Mouse (Mus musculus) embryonic facial prominence, embryonic 13.5 days (tissue): ENCODE measurements around the gene Ermard. TPM values are rescaled to one million over a fixed set of nuclear protein-coding genes. Genes with fewer than 3 reads are reported as not detected.

ENCODE experiments used
- ATAC-seq: fragments of 200-750 bp; cut with Nextera tagmentation; 2 replicates; pipeline ENCODE4 v1.8.0; 2017; ENCODE audit warnings: low read depth; ENCODE audit not compliant: insufficient number of reproducible peaks, insufficient read depth, low FRiP score, low TSS enrichment
- H3K27ac ChIP-seq: fragments of 300-500 bp; sonication (generic); 2 replicates; pipeline ENCODE4 v1.5.1; 2015; ENCODE audit warnings: moderate library complexity, mild to moderate bottlenecking, inconsistent platforms
- H3K27me3 ChIP-seq: fragments of 300-500 bp; sonication (generic); 2 replicates; pipeline ENCODE4 v1.6.1; 2015; ENCODE audit warnings: mild to moderate bottlenecking, inconsistent platforms
- H3K36me3 ChIP-seq: fragments of 300-500 bp; sonication (generic); 2 replicates; pipeline ENCODE4 v1.6.1; 2015; ENCODE audit warnings: mild to moderate bottlenecking, inconsistent platforms
- H3K4me1 ChIP-seq: fragments of 300-500 bp; sonication (generic); 2 replicates; pipeline ENCODE4 v1.6.1; 2015; ENCODE audit warnings: inconsistent platforms
- H3K4me2 ChIP-seq: fragments of 300-500 bp; sonication (generic); 2 replicates; pipeline ENCODE4 v1.6.1; 2015; ENCODE audit warnings: moderate library complexity, mild to moderate bottlenecking, inconsistent platforms
- H3K4me3 ChIP-seq: fragments of 300-500 bp; sonication (generic); 2 replicates; pipeline ENCODE4 v1.5.1; 2015; ENCODE audit warnings: mild to moderate bottlenecking, inconsistent platforms
- H3K9ac ChIP-seq: fragments of 300-500 bp; sonication (generic); 2 replicates; pipeline ENCODE4 v1.6.1; 2015; ENCODE audit warnings: mild to moderate bottlenecking, inconsistent platforms
- H3K9me3 ChIP-seq: fragments of 300-500 bp; sonication (generic); 2 replicates; pipeline ENCODE4 v1.6.1; 2016; ENCODE audit warnings: inconsistent platforms
- WGBS: fragments of 180-500 bp; shearing (Covaris S2); methylation state at CpG from one replicate; pipeline ENCODE4 v1.1.7; 2015; ENCODE audit warnings: mixed read lengths; 5-methylcytosine and 5-hydroxymethylcytosine counted together
- polyA plus RNA-seq: library from polyadenylated mRNA; unstranded; fragments of >200 nt; fragmentation: Nextera tagmentation; extraction: Ambion mirVana; gene quantifications from 2 replicates; pipeline ENCODE4 v1.2.1, GENCODE M21; 2015

Gene Ermard
- polyA plus RNA-seq, 1 experiment from 2014 or later: 88.0 TPM

- 42% methylated on average over 3 of the region's 3 CpGs for WGBS
- Histone ChIP-seq H3K27ac (no peak overlapping the region), H3K9ac (no peak overlapping the region), H3K4me1 (peaks cover 6% of the 10 kb centered on the region), H3K4me2 (no peak overlapping the region), H3K4me3 (no peak overlapping the region), H3K9me3 (no peaks in the 10 kb centered on the region), H3K27me3 (no peaks in the 10 kb centered on the region), H3K36me3 (no peaks in the 10 kb centered on the region)
- no peak for ATAC-seq
These were observed 52.5 kb downstream of the Ermard start for GRCm38 (mm10) chr17:15093523-15093922.

- no peak overlapping the region for H3K4me3 ChIP-seq
- WGBS: 82% methylated on average over 6 of the region's 6 CpGs
- no peak overlapping the region for H3K9ac ChIP-seq
- no peak for ATAC-seq
- H3K36me3 ChIP-seq: no peaks in the 10 kb centered on the region
- H3K9me3 ChIP-seq: no peaks in the 10 kb centered on the region
- H3K4me2 ChIP-seq: no peak overlapping the region
- H3K4me1 ChIP-seq: no peaks in the 10 kb centered on the region
- no peaks in the 10 kb centered on the region for H3K27me3 ChIP-seq
- H3K27ac ChIP-seq: no peak overlapping the region
These were observed 55.8 kb downstream of the Ermard start for GRCm38 (mm10) chr17:15096853-15097252.

- Histone ChIP-seq H3K27me3 (no peaks in the 10 kb centered on the region), H3K27ac (no peak overlapping the region), H3K4me3 (no peak overlapping the region), H3K9me3 (no peaks in the 10 kb centered on the region), H3K4me2 (no peak overlapping the region), H3K36me3 (no peaks in the 10 kb centered on the region), H3K4me1 (no peaks in the 10 kb centered on the region), H3K9ac (no peak overlapping the region)
- ATAC-seq: no peak
- 72% methylated on average over 1 of the region's 1 CpGs for WGBS
These were observed 57.7 kb downstream of the Ermard start for GRCm38 (mm10) chr17:15098677-15099076.

GRCm38 (mm10) chr17:15101355-15101754 lies 60.3 kb downstream of the Ermard start:
- ATAC-seq: no peak
- no peaks in the 10 kb centered on the region for H3K4me1 ChIP-seq
- WGBS: 88% methylated on average over 4 of the region's 4 CpGs
- no peaks in the 10 kb centered on the region for H3K9me3 ChIP-seq
- H3K4me2 ChIP-seq: no peak overlapping the region
- no peaks in the 10 kb centered on the region for H3K36me3 ChIP-seq
- no peak overlapping the region for H3K27ac ChIP-seq
- H3K9ac ChIP-seq: no peak overlapping the region
- no peaks in the 10 kb centered on the region for H3K27me3 ChIP-seq
- no peak overlapping the region for H3K4me3 ChIP-seq

- H3K27me3 ChIP-seq: no peaks in the 10 kb centered on the region
- no peaks in the 10 kb centered on the region for H3K36me3 ChIP-seq
- no peak overlapping the region for H3K27ac ChIP-seq
- no peak for ATAC-seq
- no peak overlapping the region for H3K9ac ChIP-seq
- no peaks in the 10 kb centered on the region for H3K9me3 ChIP-seq
- 88% methylated on average over 9 of the region's 9 CpGs for WGBS
- no peak overlapping the region for H3K4me3 ChIP-seq
- peaks cover 17% of the 10 kb centered on the region for H3K4me1 ChIP-seq
- H3K4me2 ChIP-seq: no peak overlapping the region
These were observed 66.2 kb downstream of the Ermard start for GRCm38 (mm10) chr17:15107143-15107649.

GRCm38 (mm10) chr17:15108473-15109441 lies 67.7 kb downstream of the Ermard start:
- Histone ChIP-seq H3K9ac (peak overlapping the region; percentile 21; the same call in 1 of the 2 replicates), H3K36me3 (no peaks in the 10 kb centered on the region), H3K9me3 (no peaks in the 10 kb centered on the region), H3K27ac (peak overlapping the region; percentile 68), H3K27me3 (peaks cover 3% of the 10 kb centered on the region; the same call in 1 of the 2 replicates), H3K4me2 (peak overlapping the region; percentile 53), H3K4me3 (peak overlapping the region; percentile 13; the same call in 1 of the 2 replicates), H3K4me1 (peaks cover 17% of the 10 kb centered on the region)
- WGBS: 19% methylated on average over 20 of the region's 20 CpGs
- ATAC-seq: peak; percentile 57; the same call in 1 of the 2 replicates

- 46% methylated on average over 3 of the region's 3 CpGs for WGBS
- Histone ChIP-seq H3K27ac (no peak overlapping the region), H3K9me3 (no peaks in the 10 kb centered on the region), H3K4me1 (no peaks in the 10 kb centered on the region), H3K36me3 (no peaks in the 10 kb centered on the region), H3K9ac (no peak overlapping the region), H3K4me3 (no peak overlapping the region), H3K27me3 (peaks cover 3% of the 10 kb centered on the region; the same call in 1 of the 2 replicates), H3K4me2 (no peak overlapping the region)
- ATAC-seq: no peak
These were observed 74.5 kb downstream of the Ermard start for GRCm38 (mm10) chr17:15115550-15115949.

- no peaks in the 10 kb centered on the region for H3K9me3 ChIP-seq
- no peak overlapping the region for H3K4me3 ChIP-seq
- no peak for ATAC-seq
- no peak overlapping the region for H3K27ac ChIP-seq
- H3K9ac ChIP-seq: no peak overlapping the region
- no peaks in the 10 kb centered on the region for H3K36me3 ChIP-seq
- WGBS: 92% methylated on average over 4 of the region's 4 CpGs
- no peaks in the 10 kb centered on the region for H3K4me1 ChIP-seq
- H3K27me3 ChIP-seq: no peaks in the 10 kb centered on the region
- no peak overlapping the region for H3K4me2 ChIP-seq
These were observed 79.1 kb downstream of the Ermard start for GRCm38 (mm10) chr17:15120096-15120495.

- no peak overlapping the region for H3K4me2 ChIP-seq
- no peaks in the 10 kb centered on the region for H3K4me1 ChIP-seq
- H3K27ac ChIP-seq: no peak overlapping the region
- H3K4me3 ChIP-seq: no peak overlapping the region
- 84% methylated on average over 6 of the region's 6 CpGs for WGBS
- no peaks in the 10 kb centered on the region for H3K9me3 ChIP-seq
- H3K27me3 ChIP-seq: no peaks in the 10 kb centered on the region
- no peak for ATAC-seq
- no peak overlapping the region for H3K9ac ChIP-seq
- no peaks in the 10 kb centered on the region for H3K36me3 ChIP-seq
These were observed 79.6 kb downstream of the Ermard start for GRCm38 (mm10) chr17:15120569-15120968.

- Histone ChIP-seq H3K9ac (no peak overlapping the region), H3K27me3 (no peaks in the 10 kb centered on the region)
These were observed 88.8 kb downstream of the Ermard start for GRCm38 (mm10) chr17:15129630-15130287.

GRCm38 (mm10) chr17:15130288-15130656 lies 89.3 kb downstream of the Ermard start:
- H3K9ac ChIP-seq: no peak overlapping the region
- no peak overlapping the region for H3K4me2 ChIP-seq
- H3K4me3 ChIP-seq: no peak overlapping the region
- H3K9me3 ChIP-seq: no peaks in the 10 kb centered on the region
- H3K27ac ChIP-seq: no peak overlapping the region
- no peak for ATAC-seq
- no peaks in the 10 kb centered on the region for H3K4me1 ChIP-seq
- WGBS: 87% methylated on average over 3 of the region's 3 CpGs
- no peaks in the 10 kb centered on the region for H3K27me3 ChIP-seq
- H3K36me3 ChIP-seq: no peaks in the 10 kb centered on the region

More at GRCm38 (mm10) chr17:15129630-15130287, 88.8 kb downstream of the Ermard start:
- H3K4me3 ChIP-seq: no peak overlapping the region
- ATAC-seq: no peak
- WGBS: 40% methylated on average over 9 of the region's 9 CpGs
- H3K4me2 ChIP-seq: no peak overlapping the region
- H3K4me1 ChIP-seq: no peaks in the 10 kb centered on the region
- no peaks in the 10 kb centered on the region for H3K9me3 ChIP-seq
- H3K27ac ChIP-seq: no peak overlapping the region
- H3K36me3 ChIP-seq: no peaks in the 10 kb centered on the region
